Mouse (Mus musculus): ENCODE measurements at regions not wholly inside any gene's neighbourhood (a gene's known extent, or its start where the extent isn't known, plus 50 kb on each side); places are given as distances from the start of the nearest gene placed in this dataset.
"Not testable (repeated sequence)": the region's sequence is repeated elsewhere in the genome, so short reads cannot be mapped to it uniquely, and the experiment has no call there.

DNA sequence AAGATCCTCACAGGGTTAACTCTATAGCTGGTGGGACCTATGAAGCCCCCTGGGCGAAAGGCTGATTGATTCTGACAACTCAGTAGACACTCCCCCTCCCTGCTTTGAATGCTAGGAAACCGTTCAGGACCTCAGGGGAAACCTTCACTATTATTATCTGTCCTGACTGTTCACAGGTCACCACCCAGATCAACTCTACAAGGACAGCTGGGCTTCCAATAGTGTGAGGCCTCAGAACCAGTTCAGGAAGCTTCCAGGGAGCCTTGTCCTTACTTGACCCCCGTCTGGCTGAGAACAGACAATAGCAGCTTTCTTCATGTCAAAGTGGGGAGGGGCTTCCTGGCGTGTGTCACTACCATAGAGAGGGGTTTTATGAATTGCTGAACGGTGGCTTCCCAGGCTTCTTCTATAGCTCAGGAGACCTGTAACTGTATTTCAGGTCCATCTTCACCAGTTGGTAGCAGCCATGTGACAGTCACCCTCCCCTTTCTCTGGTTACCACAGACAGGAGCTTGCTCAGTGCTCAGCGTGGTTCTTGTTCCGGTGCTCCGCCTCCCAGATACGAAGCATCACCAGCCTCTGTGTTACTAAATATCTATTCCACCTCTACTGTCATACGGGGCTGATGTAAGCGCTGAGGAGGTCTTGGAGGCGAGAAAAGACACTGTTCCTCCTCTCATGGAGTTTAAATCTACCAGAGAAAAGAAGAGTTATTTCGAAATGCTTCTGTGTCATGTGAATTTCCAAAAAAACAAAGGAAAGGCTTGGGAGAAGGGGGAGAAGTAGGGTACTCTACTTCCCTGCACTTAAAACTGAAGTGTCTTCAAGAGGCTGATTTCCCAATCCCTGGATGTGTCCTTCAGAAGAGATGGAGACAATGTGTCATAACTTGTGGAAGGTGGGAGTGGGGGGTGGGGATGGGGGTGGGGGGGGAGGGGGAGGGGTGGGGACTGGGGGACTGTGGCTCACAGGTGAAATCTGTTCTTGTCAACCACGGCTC lies 96.9 kb downstream of the Vcpkmt start:
- DNase-seq (ENCODE audit: low read depth) = peak; percentile 79

DNA sequence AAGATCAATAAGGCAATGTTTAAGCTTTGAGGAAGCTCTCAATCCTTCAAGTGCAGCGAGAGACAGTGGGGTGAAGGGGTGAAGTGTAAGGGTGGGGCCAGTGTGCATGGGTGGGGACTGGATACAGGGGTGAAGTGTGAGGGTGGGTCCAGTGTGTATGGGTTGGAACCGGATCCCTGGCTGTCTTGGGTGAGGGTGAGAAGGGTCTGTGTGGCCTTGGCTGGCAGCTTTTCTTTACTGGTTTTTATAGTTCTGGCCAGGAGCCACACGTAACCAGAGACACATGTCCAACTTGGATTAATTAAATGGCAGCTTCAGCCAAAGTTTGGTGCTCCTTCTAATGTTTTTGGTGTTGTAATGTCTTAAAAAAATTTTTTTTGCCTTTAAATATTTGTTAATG lies 101.4 kb downstream of the Vcpkmt start:
- DNase-seq (ENCODE audit: low read depth) = no peak

DNA sequence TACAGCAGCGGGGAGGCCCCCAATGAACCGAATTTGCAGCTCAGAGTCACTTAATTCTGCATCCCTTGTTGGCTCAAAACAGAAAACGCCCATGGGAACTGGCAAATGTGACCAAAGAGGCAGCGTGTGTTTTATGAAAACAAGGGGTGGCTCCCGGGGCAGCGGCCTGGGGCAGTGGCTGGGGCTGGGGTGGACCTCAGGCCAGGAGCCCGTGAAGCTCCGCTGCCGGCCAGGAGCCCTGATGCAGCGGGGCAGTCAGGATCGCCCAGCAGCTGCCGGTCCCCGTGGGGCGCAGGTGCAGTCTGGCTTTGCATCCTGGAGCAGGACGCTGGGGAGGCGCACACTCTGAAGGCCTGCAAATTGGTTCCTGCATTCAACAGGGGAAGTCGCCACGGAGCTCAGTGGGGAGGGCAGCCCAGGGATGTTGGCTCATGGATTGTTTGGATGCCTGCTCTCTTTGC lies 104.4 kb upstream of the Gm9887 start:
- no peak for DNase-seq (ENCODE audit: low read depth)

DNA sequence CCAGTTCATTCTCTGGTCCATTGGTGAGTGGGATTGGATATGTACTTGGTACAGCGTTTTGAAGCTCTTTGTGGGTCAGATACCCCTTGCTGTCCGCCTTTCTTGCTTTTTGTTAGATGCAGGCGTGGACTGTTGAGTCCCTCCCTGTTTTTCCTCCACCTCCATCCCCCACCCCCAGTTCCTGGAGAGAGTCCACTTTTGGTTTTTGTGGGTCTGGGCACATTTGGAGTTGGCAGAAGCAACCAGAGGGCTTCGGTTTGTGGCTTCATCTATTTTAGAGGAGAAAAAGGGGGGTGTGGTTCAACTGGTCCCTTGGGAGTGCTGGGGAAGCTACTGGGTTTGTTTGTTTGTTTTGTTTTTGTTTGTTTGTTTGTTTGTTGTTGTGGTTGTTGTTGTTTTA lies 103.9 kb upstream of the Gm9887 start:
- no peak for DNase-seq (ENCODE audit: low read depth)

DNA sequence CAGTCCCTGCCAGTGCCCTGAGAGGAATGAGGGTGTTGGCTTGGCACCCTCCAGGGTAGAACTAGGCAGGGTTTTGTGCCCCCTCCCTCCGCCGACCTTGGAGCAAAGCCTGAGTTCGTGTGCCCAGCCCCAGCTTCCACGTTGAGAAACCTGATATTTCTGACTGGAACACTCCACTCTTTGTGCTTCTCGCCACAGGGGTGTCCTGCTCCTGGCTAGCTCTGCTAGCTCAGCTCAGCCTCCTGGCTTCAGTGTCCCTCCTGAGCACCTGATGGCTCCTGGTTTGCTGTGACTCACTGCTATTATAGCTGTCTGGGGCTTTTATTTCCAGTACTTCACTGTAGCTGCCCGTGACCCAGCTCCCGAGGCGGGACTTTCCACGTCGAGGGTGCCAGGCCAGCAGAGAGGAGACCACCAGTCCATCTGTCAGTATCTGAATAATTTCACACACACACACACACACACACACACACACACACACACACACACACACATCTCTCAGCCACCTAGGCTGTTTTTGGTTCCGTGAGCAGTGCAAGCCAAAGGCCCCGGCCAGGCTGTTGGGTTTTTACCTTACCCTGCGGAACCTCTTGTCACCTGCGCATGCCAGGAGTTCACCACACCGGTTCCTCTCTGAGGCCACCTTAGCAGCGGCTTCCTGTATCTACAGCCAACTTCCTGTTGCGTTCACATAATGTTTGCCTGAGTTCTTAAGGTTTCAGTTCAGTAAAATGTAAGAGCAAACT lies 102.8 kb upstream of the Gm9887 start:
- DNase-seq (ENCODE audit: low read depth) = peak; percentile 92

DNA sequence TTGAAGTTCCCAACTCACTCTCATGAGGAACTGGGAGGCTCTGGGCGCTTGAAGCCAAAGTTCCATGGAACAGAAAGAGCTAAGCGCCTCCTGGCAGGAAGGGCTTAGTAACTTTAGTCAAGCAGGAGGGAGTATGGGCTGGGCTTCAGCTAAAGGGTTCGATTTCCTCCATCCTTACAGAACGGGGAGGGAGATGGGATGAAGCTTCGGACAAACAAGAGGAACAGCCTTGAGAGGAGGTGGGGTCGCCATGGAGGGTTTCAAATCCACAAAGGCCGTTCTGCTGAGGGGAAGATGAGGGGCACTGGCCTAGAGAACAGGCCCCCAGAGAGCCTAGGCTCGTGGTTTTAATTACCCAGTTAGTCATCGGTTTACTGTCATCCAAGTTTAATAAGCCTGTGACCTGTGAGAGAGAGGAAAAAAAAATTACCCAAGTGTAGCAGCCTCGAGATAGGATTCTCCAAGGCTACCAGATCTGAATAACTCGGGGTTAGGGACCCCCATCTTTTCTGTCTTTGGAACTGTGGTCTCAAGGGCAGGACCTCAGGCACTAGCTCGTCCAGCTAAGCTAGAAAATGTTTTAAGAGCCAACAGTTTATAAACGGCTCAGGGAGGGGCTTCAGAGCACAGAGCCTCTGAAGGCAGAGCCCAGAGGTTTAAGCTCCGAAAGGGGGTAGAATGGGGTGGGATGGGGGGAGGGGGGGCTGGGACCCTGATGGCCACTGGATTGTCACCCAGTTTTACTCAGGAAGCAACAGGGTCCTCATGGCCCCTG lies 102.1 kb upstream of the Gm9887 start:
- DNase-seq (ENCODE audit: low read depth) = peak; percentile 38

DNA sequence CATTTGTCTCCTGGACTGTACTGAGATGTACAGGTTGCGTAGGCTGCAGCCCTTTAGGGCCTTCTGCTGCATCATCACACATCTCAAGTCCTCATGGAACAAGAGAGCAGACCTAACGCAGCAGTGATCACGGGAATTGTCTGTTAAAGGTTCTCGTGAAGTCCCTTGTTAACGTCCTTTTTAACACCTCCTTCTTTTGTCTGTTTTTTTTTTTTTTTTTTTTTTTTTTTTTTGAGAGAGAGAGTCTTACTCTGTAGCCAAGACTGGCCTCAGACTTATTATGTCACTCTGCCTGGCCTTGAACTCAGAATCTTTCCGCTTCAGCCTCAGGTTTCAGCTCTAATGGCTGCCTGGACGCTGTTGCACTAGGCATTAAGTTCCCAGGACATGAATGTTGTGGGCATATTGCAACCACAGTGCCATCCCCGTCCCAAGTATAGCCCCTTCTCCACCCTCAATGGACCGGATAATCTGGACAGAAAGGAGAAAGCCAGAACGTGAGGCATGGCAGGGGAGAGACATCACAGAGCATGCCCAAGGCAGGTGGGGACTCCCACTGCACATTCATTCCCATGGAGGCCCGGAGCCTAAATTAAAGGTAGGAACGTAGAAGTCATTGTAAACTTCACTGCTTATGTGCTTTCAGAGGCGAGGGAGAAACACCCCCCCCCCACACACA lies 101.3 kb upstream of the Gm9887 start:
- peak; percentile 38 for DNase-seq (ENCODE audit: low read depth)

DNA sequence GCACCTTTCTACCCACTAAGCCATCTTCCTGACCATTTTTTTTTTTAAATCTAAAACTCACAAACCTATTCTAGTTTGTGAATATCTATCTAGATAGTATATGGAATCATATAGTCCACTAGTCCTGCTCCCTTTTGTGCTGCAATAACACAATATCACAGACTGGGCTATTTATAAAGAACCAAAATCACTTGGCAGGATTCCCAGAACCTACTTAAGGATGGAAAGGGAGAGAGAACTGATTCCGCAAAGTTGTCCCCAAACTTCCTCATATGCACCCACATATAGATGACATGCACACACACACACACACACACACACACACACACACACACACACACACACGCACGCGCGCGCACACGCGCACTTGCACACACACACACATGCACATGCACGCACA lies 100.7 kb upstream of the Gm9887 start:
- no peak for DNase-seq (ENCODE audit: low read depth)

DNA sequence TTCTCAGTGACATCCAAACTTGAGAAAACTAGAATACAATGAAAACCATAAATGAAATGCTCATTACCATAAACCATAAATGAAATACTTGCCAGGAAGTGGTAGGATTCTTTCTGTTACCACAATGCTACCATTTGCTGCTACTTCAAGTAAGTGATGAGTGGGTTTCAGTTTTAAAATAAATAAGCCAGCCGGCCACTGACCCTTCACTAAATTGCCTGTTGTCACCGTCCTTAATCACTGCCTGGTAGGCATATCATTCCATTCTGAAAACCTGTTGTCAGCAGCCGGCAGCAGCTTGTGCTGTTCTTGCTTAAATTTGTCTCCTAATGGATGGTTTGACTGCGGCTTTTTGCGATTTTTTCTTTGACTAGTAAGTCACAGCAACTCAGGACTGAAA lies 99.6 kb upstream of the Gm9887 start:
- peak; percentile 59 for DNase-seq (ENCODE audit: low read depth)

DNA sequence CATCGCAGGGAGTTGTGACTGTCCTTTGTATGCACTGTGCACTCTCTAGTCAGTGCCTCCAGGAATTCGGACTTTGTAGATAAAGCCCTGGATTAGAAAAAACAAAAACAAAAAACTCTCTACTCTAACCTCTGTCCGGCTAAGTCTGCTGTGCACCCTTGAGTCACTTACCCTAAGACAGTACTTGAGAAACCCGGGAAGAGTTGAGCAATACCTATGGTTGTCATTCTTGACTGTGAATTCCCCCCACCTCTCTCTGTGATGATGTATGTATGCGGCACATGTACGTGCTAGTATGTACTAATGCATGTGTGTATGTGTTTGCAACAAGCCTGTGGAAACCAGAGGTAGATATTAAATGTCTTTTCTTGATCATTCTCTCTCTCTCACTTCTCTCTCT lies 96.7 kb upstream of the Gm9887 start:
- DNase-seq (ENCODE audit: low read depth) = no peak

DNA sequence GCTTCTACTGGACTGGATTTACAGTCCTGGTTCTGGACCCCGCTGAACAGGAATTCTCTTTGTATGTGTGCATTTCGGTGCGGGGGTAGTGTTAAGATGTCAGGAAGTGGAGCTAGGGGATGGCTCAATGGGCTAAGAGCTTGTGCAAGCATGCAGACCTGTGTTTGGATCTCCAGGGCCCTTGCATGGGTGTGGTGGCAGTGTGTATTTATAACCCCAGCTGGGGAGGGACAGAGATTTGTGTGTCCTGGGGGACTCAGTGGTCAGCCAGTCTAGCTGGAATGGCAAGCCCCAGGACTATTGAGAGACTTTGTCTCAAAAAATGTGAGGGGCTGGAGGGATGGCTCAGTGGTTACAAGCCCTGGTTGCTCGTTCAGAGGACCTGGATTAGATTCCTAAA lies 95.1 kb upstream of the Gm9887 start:
- no peak for DNase-seq (ENCODE audit: low read depth)

DNA sequence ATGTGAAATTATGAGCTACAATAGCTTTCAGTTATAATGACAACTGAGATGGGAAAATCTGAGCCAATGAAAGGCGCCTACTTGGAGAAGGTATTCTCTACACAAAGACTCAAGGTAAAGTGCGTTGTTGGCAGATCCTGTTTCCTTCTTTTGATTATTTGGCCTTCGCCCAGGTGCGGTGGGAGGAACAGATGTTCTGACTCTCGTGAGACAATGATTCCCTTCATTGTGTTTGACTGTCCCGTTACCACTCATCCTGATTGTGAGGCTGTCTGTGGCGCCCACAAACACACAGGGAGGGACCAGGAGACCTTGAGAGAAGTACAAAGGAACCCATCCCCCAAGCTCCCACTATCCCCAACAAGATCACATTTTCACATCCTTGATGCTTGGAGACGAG lies 92.6 kb upstream of the Gm9887 start:
- no peak for DNase-seq (ENCODE audit: low read depth)

DNA sequence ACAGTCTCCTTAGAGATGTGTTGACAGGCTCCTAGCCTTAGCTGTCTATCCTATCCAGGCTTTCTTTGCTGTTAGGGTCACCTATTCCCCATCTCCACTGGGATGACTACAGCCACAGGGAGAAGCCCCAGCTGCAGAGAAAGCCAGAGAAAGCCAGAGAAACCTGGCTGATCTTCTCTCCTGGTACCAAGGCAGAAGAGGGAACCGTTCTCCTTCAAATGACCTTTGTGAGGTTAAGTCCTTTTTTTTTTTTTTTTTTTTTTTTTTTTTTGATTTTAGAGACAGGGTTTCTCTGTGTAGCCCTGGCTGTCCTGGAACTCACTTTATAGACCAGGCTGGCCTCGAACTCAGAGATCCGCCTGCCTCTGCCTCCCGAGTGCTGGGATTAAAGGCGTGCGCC lies 91.1 kb upstream of the Gm9887 start:
- not testable (repeated sequence) for DNase-seq (ENCODE audit: low read depth)

DNA sequence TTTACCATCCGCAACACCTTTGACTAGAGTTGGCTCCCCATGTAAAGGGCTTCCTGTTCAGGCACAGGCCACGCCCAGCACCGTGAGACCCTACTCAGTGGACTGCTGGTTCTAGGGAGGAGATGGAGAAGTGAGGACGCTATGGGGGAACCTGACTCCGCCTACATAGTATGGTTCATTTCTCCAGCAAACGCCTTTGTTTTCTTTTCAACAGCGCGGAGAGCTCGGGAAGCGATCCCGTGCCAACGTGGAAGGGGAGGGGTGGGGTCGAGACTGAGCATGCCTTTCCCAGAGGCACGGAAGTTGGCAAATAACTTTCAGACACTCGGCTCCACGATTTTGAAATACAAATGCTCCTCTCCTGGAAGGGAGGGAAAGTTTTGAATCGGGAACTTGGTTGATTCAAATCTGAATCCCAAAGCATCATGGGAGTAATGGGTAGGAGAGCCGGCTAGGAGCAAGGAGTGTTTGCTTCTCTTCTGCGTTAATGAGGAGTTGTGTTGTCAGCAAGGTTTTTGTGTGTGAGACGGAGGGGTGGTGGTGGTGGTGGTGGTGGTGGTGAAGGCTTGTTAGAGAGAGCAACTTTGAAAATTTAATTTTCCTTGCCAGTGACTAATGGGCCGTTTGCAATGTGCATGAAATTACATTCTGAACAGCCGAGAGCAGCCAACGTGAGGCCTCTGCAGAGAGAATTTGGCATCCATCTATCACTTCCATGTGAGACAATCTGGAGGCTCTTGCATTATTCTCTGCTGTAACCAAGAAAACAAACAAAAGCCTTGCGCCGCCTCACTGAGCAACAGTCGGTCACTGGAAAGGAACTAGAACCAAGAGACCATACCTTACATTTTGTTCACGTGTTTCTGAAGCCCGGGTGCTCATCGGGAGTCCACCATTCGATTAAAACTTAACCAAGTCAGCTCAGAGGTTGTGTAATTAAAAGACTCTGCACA lies 89.9 kb upstream of the Gm9887 start:
- peak; percentile 74 for DNase-seq (ENCODE audit: low read depth)

DNA sequence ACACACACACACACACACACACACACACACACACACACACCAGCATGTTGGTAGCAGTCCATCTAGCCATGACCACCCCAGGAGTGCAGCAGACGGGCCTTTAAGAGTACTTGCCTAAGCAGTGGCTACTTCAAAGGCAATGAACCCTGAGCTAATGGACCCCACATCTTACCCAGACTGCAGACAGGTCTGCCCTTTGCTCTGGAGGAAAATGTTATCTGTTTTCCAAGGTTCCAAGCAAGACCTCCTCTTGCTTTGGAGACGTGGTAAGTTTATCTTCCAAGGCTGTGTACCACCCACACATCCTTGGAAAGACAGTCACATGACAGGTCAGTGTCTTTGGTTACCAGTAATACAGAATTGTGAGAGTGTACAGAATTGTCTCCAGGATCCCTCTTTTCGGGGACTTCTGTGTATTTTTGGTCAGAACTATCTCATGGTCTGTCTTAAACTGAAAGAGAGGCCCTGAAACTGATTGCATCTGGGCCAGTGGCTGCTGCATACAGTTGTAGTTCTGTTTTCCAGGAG lies 88.4 kb upstream of the Gm9887 start:
- no peak for DNase-seq (ENCODE audit: low read depth)

DNA sequence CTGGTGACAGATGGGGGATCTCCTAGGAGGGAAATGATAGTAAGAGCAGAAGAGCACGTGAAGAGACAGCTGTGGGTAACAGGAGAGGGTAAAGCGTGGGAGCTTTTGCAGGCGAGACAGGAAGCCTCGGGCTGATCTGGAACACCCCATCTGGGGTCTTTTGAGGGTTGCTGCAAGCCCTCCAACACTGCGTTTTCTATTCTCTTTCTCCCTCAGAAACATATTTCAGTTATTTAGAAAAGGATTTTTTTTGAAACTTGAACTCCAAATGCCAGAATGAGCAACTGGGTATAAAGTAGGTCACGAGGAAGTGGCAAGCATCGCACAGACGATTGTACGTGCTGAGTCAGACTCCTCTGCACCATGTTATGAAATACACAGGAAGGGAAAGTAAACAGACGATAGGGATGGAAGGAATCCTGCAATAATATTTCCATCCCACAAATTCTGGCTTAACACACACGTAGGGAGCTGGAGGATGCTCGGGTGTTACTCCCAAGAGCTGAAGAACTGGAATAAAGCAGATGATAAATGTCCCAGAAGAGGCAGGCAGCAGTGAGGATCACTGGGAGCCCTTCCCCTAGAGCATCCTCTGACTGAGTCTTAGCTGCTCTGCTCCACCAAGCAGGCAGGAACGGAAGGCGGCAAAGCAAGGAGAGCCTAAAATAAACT lies 86.0 kb upstream of the Gm9887 start:
- DNase-seq (ENCODE audit: low read depth) = peak; percentile 70

DNA sequence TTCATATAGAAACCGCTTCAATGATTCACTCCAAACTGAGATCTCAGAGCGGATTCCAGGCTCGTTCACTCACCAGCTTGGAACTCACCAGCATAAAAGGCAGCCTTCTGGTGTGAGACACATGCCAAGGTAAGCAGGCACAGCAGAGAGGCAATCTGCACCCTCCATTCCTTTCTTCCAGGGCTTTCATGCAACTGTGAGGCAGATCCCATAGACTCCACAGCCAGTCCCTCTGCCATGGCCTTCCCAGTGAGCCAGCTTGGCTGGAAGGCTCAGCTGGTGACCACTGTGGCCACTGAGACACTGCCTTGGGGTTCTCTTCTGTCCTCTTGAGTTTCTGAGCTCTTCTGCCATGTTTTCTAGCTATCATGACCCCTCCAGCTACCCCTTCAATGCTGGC lies 84.5 kb upstream of the Gm9887 start:
- DNase-seq (ENCODE audit: low read depth) = no peak

DNA sequence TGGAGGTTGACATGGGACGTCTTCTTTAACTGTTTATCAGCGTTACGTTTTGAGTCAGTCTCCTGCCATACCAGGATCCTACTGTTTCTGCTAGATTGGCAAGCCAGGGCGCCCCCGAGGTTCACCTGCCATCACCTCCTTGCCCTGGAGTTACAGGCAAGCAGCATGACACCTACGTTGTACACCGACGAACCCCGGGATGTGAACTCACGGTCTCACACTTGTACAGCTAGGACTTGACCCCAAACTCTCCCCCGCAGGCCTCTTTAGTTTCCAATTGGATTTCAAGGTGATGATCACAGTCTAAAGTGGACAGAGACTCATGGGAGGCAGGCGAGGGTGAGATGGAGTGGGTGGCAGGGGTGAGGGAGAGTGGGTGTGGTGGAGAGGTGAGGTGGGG lies 83.9 kb upstream of the Gm9887 start:
- no peak for DNase-seq (ENCODE audit: low read depth)

DNA sequence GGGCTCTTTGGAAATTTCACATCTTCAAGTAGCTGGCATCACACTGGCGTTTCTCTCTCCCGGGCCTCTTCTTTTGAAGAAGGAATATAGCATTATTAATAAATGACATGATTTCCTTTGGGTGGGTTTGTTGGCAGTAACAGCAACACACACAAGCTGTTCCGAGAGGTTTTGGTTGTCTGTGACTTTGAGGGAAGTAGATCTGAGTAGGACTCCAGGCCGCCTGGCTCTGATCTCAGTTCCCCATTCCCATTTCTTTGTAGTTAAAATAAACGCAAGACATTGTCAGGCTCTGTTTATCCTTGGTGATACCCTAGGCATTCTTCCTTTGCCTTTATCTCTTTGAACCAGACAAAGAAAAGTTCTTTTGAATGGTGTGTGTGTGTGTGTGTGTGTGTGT lies 83.3 kb upstream of the Gm9887 start:
- no peak for DNase-seq (ENCODE audit: low read depth)

DNA sequence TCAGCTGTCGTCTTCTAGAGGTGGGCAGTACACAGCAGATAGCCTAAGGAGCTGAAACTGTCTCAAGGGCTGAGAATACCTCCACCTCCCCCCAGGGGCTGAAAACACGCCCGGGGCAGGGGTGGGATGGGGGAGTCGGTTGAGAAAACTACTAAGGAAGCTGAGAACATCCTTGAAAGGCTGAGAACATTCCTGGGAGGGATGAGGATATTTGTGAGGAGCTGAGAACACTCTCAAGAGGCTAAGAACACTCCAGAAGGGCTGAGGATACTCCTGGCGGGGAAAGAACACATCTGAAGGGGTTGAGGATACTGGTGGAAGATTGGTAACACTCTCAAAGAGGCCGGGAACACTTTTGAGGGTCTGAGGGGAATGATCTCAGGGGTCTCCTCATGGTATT lies 81.3 kb upstream of the Gm9887 start:
- DNase-seq (ENCODE audit: low read depth) = no peak
